Mouse (Mus musculus) neutrophil, adult 83 days (primary cell): Measurements from ENCODE around the gene Ndc80. TPM values are rescaled to one million over a fixed set of nuclear protein-coding genes. Genes with fewer than 3 reads are reported as not detected.

Experiments
- total RNA-seq, 2 experiments: library from RNA; stranded (reverse); gene quantifications; one replicate each; pipeline ENCODE4 v1.2.4; 2023

Gene Ndc80
- total RNA-seq, result 10 to 100 TPM; 31.6 to 35.5 TPM

DNA sequence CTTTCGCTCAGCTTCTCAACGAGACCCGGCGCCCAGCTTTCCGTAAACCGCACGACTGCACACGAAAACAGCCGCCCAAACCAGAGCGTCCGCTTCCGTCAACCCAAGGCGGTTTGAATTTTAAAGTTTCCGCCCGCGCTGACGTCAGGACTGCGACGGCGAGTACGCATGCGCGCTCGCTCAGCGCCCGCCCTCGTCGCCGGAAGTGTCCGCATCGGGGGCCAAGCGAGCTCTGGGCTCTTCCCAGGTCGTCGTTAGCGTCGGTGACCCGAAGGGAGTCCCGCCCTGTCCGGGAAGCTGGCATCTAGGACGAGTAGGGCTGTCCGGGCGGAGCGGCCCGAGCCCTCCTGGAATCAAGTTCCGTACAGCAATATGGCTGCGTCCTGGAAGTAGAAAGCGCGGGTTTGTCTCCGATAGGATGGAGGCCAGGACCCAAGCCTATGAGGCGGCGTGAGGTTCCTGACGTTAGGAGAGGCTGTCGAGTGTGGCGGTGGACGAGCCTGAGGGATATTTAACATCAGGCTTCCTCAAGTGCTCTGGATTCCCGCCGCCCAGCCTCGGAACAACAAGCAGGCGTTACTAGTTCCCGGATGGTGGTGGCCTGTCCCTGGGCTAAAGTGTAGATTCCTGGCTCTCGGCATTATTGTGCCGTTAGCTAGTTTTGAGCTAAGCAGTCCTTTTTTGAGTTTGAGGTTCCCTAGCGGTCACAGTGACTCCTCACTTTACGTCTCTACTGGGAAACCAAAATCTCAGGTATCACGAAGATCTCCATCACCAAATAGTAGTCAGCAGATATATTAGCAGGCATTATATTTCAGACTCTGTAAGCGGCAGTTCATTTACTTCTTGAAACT lies at the start of gene Ndc80:
Gene Ndc80 (minus strand): TSS at position 147 of the 854 bp plus-strand sequence.

DNA sequence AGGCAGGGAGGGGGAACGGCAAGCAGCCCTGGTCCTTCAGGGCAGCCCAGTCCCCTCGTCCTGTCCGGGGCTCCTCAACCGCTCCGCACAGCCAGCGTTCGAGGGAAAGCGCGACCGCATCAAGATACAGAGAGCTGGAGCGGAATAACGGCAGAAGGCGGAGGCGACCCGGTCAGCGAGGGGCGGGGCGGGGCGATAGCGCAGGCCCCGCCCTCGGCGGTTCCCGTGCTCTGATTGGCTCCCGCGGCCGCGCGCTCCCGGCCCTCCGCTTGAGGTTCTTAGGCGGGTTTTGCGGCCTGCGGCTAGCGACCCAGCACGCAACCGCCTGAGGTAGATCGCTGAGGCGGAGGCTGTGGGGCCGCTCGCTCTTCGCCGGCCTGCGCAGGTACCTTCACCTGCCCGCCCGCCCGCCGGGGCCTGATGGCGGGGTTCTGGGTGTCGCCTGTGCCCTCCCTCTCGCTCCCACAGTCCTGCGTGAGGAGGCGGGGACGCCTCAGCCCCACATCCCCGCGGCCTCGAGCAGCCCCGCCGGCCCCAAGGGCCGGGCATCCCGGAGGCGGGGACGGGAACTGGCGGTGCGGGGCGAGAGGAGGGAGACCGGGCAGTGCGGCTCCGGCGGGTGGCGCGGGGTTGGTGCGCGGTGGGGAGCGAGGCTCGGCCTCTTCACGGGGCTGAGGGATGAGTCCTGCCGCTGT lies 25.2 kb upstream of the Ndc80 start, which contains the start of gene Spdya:
Gene Spdya (plus strand): TSS at position 305 of the 695 bp plus-strand sequence.

DNA sequence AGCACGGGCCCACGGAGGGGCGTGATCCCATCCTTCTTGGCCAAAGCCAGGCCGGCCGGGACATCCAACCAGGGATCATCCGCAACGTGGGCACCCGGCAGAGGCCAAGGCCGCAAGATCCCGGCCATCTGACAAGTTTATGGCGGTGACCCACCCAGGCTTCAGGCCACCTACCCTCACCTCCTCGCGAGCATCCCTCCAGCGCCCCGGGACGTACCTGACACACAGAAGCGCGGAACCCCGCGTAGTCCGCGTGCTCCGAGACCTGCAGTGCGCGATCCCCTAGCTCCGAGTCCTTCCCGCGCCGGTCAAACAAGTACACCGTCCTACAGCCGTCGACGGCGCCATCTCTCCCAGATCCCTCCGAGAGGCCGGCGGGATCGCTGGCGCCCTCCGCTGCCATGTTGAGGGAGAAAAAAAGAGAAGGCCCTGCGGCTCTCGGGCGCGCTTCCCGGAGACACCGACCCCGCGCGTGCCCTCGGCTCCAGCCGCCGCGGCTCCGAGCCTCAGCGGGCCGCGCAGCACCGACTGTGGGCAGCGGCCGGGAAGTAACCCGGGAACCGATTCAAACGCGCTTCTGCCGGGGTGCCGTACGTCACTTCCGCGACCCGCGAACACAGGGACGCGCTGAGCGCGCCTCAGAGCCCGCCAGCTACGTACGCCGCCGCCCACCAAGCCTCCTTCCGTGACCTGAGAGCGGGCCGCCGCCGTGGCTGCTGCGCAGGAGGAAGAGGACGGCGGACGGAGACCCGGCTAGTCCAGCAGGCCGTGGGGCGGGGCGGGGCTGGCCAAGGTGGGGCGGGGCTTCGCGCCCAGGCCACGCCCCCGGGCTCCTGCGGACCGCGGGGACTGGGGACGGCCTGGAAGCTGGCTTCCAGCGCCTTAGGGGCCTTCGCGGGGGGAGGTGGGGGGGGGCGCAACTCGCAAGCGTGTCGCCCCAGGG lies 51.6 kb downstream of the Ndc80 start, which contains the start of gene Smchd1:
Gene Smchd1 (minus strand): TSS at position 582 of the 943 bp plus-strand sequence.

DNA sequence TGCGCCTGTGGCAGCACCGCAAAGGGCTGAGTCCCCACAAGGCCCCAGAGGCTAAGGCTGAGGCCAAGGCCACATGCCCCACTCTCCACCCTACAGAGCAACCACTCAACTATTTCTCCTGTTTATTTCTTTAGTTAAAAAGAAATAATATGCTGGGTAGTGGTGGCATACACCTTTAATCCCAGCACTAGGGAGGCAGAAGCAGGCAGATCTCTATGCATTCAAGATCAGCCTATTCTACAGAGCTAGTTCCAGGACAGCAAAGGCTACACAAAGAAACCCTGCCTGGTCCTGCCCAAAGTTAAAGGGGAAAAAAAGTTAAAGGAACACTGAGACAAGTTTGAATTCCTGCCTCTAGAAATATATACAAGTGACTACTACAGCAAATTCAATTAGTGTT lies 66.8 kb downstream of the Ndc80 start, which contains the start of gene Gm4707:
Gene Gm4707 (minus strand): TSS at position 101 of the 400 bp plus-strand sequence.

Other genes with a start within 250 kb of the Ndc80 start
- gene Emilin2, start 214.9 kb downstream of the Ndc80 start, total RNA-seq, result 100 to 1,000 TPM; 200 to 228 TPM
- 10 to 100 TPM in 1 of 2 experiments, 1 to 10 TPM in 1; 8.0 to 14.5 TPM for gene Gm4707, start 66.9 kb downstream of the Ndc80 start, total RNA-seq
- 10 to 100 TPM; 68.7 to 81.9 TPM for gene Smchd1, start 51.5 kb downstream of the Ndc80 start, total RNA-seq
- gene Spdya, start 25.2 kb upstream of the Ndc80 start, total RNA-seq, result under 1 TPM in 1 of 2 experiments, not detected in 1; 0.22 TPM
- gene Wdr43, start 89.0 kb upstream of the Ndc80 start, total RNA-seq, result 10 to 100 TPM; 20.1 to 20.7 TPM
- gene Togaram2, start 146.4 kb upstream of the Ndc80 start, total RNA-seq, result not detected
- not detected for gene Pcare, start 226.0 kb upstream of the Ndc80 start, total RNA-seq
- gene Clip4, start 241.6 kb upstream of the Ndc80 start, total RNA-seq, result not detected